In genomic region chr1:131511661-131512500, GRCm38 (mm10) we compare ENCODE assay signal across 14 mouse cellular contexts. TPM values are rescaled to one million over a fixed set of nuclear protein-coding genes. Genes with fewer than 3 reads are reported as not detected.
DNase-seq lines count a peak whose midpoint lies in the region; ATAC-seq and TF ChIP-seq lines count a peak whose summit lies in the region.
"Had no signal": no experiment of that assay in that cellular context is flagged by ENCODE, and none has a peak within 500 bp of the region (broad histone marks: within the 10 kb centered on the region; RNA-seq: fewer than 3 reads in every experiment).

No protein-coding gene starts in this region.

- no peak overlapping the region for H3K4me2 ChIP-seq in limb, embryonic 15.5 days
- no peak overlapping the region for H3K4me2 ChIP-seq in stomach, embryonic 14.5 days (replicated peaks; ENCODE audit: low read depth, low read length)
- H3K4me2 ChIP-seq: midbrain, embryonic 13.5 days; neural tube, embryonic 12.5 days had no signal

- no peaks in the 10 kb centered on the region for H3K27me3 ChIP-seq in limb, embryonic 15.5 days
- no peaks in the 10 kb centered on the region for H3K27me3 ChIP-seq in limb, embryonic 10.5 days (ENCODE audit: low read depth, poor library complexity, severe bottlenecking)
- no peaks in the 10 kb centered on the region for H3K27me3 ChIP-seq in stomach, embryonic 14.5 days (ENCODE audit: control insufficient read depth, insufficient read depth, low read length)
- H3K27me3 ChIP-seq: midbrain, embryonic 13.5 days; neural tube, embryonic 12.5 days had no signal

- no peak for TF ChIP-seq CTCF in gastrocnemius, adult 2 months (IDR thresholded peaks at IDR 0.05)

- DNase-seq in gastrocnemius, adult 2 months = no peak
- no peak for DNase-seq in gastrocnemius, postnatal 25 days
- no peak for DNase-seq in limb, embryonic 10.5 days (ENCODE audit: low spot score)
- DNase-seq in adipocyte (ENCODE audit: low spot score) = peak; percentile 40
- no peak for DNase-seq in urinary bladder, postnatal 36 days (ENCODE audit: low spot score in 2 of 2)
- no peak for DNase-seq in layer of hippocampus, postnatal 36 days
- DNase-seq: cerebellum, adult 8-10 months; lung, postnatal 10 days had no signal

- H3K9me3 ChIP-seq in limb, embryonic 15.5 days = no peaks in the 10 kb centered on the region
- H3K9me3 ChIP-seq in limb, embryonic 10.5 days (replicated peaks) = no peaks in the 10 kb centered on the region
- no peaks in the 10 kb centered on the region for H3K9me3 ChIP-seq in stomach, embryonic 14.5 days (ENCODE audit: control insufficient read depth, low read depth, low read length)
- H3K9me3 ChIP-seq: forebrain, embryonic 10.5 days; midbrain, embryonic 13.5 days; neural tube, embryonic 12.5 days had no signal

- H3K4me1 ChIP-seq in limb, embryonic 15.5 days = peaks cover 3% of the 10 kb centered on the region; the same call in 1 of the 2 replicates
- H3K4me1 ChIP-seq in limb, embryonic 10.5 days = no peaks in the 10 kb centered on the region
- no peaks in the 10 kb centered on the region for H3K4me1 ChIP-seq in stomach, embryonic 14.5 days (ENCODE audit: control insufficient read depth, insufficient read depth, low read length)
- H3K4me1 ChIP-seq: forebrain, embryonic 10.5 days; neural tube, embryonic 12.5 days had no signal

- H3K9ac ChIP-seq in limb, embryonic 15.5 days = no peak overlapping the region
- no peak overlapping the region for H3K9ac ChIP-seq in stomach, embryonic 14.5 days (replicated peaks; ENCODE audit: low read depth, low read length)
- H3K9ac ChIP-seq: midbrain, embryonic 13.5 days; neural tube, embryonic 12.5 days had no signal

- H3K36me3 ChIP-seq in limb, embryonic 15.5 days = no peaks in the 10 kb centered on the region
- no peaks in the 10 kb centered on the region for H3K36me3 ChIP-seq in limb, embryonic 10.5 days
- no peaks in the 10 kb centered on the region for H3K36me3 ChIP-seq in stomach, embryonic 14.5 days (ENCODE audit: control insufficient read depth, insufficient read depth, low read length)
- H3K36me3 ChIP-seq: midbrain, embryonic 13.5 days; neural tube, embryonic 12.5 days had no signal

- WGBS in limb, embryonic 15.5 days = 69% methylated on average over 3 of the region's 3 CpGs
- WGBS in limb, embryonic 10.5 days = 87% methylated on average over 3 of the region's 3 CpGs
- WGBS in stomach, embryonic 14.5 days = 49% methylated on average over 3 of the region's 3 CpGs

- no peak for ATAC-seq in limb, embryonic 15.5 days (ENCODE audit: insufficient number of reproducible peaks, low FRiP score, low TSS enrichment, low read depth)
- no peak for ATAC-seq in stomach, embryonic 14.5 days (ENCODE audit: insufficient number of reproducible peaks, insufficient read depth, low FRiP score, low read depth)
- ATAC-seq: activated CD4-positive, CD25-positive, alpha-beta regulatory T cell, adult 4 months; midbrain, embryonic 13.5 days had no signal

- intact Hi-C loops in gastrocnemius, adult 2 months (cut with DNase I) = no loop called here

- peak overlapping the region; percentile 46; the same call in 1 of the 2 replicates for H3K27ac ChIP-seq in gastrocnemius, adult 2 months
- H3K27ac ChIP-seq in limb, embryonic 15.5 days = 0 out of 2 replicates have a peak overlapping the region, but pooled peaks have one; percentile 22
- no peak overlapping the region for H3K27ac ChIP-seq in limb, embryonic 10.5 days
- H3K27ac ChIP-seq in stomach, embryonic 14.5 days (ENCODE audit: low read length) = peak overlapping the region; percentile 61; the same call in 1 of the 2 replicates
- H3K27ac ChIP-seq: forebrain, embryonic 10.5 days; midbrain, embryonic 13.5 days; neural tube, embryonic 12.5 days had no signal

- H3K4me3 ChIP-seq in gastrocnemius, adult 2 months = no peak overlapping the region
- no peak overlapping the region for H3K4me3 ChIP-seq in limb, embryonic 15.5 days
- no peak overlapping the region for H3K4me3 ChIP-seq in limb, embryonic 10.5 days
- H3K4me3 ChIP-seq in stomach, embryonic 14.5 days (ENCODE audit: low read depth, low read length) = no peak overlapping the region
- H3K4me3 ChIP-seq: forebrain, embryonic 10.5 days; midbrain, embryonic 13.5 days; neural tube, embryonic 12.5 days had no signal

RNA-seq across cellular contexts. Expression of gene Srgap2, which starts 15.3 kb away (rescaled TPM):
- 10 to 100 TPM; 10.1 to 12.2 TPM for total RNA-seq in gastrocnemius, adult 2 months (2021)
- total RNA-seq in gastrocnemius, postnatal 25 days (2021) = 10 to 100 TPM; 13.4 to 15.0 TPM
- 17.0 and 18.6 TPM in 2 replicates for polyA plus RNA-seq in limb, embryonic 15.5 days (2015; fragmentation: Nextera tagmentation; extraction: Ambion mirVana)
- polyA plus RNA-seq in limb, embryonic 10.5 days (2016; fragmentation: Nextera tagmentation; extraction: Ambion mirVana) = 16.5 and 17.2 TPM in 2 replicates
- 22.8 and 24.5 TPM in 2 replicates for polyA plus RNA-seq in stomach, embryonic 14.5 days (2014; fragmentation: Nextera tagmentation; extraction: Ambion mirVana)
- 10 to 100 TPM; 75.2 to 89.9 TPM for total RNA-seq in layer of hippocampus, postnatal 36 days (2021)

RNA-seq across cellular contexts. Expression of gene Fam72a, which starts 15.8 kb away (rescaled TPM):
- total RNA-seq in gastrocnemius, adult 2 months (2021) = under 1 TPM; 0.20 to 0.31 TPM
- total RNA-seq in gastrocnemius, postnatal 25 days (2021) = under 1 TPM; 0.27 to 0.33 TPM
- polyA plus RNA-seq in limb, embryonic 15.5 days (2015; fragmentation: Nextera tagmentation; extraction: Ambion mirVana) = 2.4 TPM in 2 replicates
- polyA plus RNA-seq in limb, embryonic 10.5 days (2016; fragmentation: Nextera tagmentation; extraction: Ambion mirVana) = 4.3 and 4.6 TPM in 2 replicates
- polyA plus RNA-seq in stomach, embryonic 14.5 days (2014; fragmentation: Nextera tagmentation; extraction: Ambion mirVana) = 3.1 and 3.2 TPM in 2 replicates
- 1 to 10 TPM; 1.4 TPM for total RNA-seq in layer of hippocampus, postnatal 36 days (2021)

Comparison
In these comparisons a context has a peak if more than half of its experiments do, and no peak if none do; other contexts are left out.
1. RNA of gene Srgap2, which starts 15.3 kb away (total RNA-seq): 75.2 to 89.9 TPM in layer of hippocampus, postnatal 36 days; 13.4 to 15.0 TPM in gastrocnemius, postnatal 25 days and 10.1 to 12.2 TPM in gastrocnemius, adult 2 months; every median in the first group is over 4 times any median in the second.